Mouse (Mus musculus): ENCODE measurements at regions not wholly inside any gene's neighbourhood (a gene's known extent, or its start where the extent isn't known, plus 50 kb on each side); places are given as distances from the start of the nearest gene placed in this dataset.

GRCm38 (mm10) chr5:26563291-26563690 lies 253.7 kb upstream of the Dpp6 start:
- TF ChIP-seq CTCF (IDR thresholded peaks at IDR 0.05; ENCODE audit: extremely low read depth, insufficient read depth, low read length) (no peak), POLR2A (IDR thresholded peaks at IDR 0.05; ENCODE audit: extremely low read depth, insufficient read depth, low read length) (no peak)
